Mouse (Mus musculus) brain, embryonic 18.5 days (tissue): ENCODE measurements around the gene Ten1.

Source experiments
- DNase-seq: peaks from one replicate; pipeline ENCODE4 v3.0.0-alpha.2; 2012; ENCODE audit warnings: low read depth, low spot score

The Ten1 gene

GRCm38 (mm10) chr11:116198639-116199531, at the start of gene Ten1, which contains the start of gene Acox1:
Gene Ten1 (plus strand): TSS chr11:116198855.
Gene Acox1 (minus strand): TSS chr11:116199045.
- peak; percentile 95 for DNase-seq

GRCm38 (mm10) chr11:116149341-116149740, 49.3 kb upstream of the Ten1 start:
- DNase-seq: no peak

GRCm38 (mm10) chr11:116150960-116151359, 47.7 kb upstream of the Ten1 start:
- DNase-seq: no peak

GRCm38 (mm10) chr11:116161312-116161711, 37.3 kb upstream of the Ten1 start:
- DNase-seq: no peak

GRCm38 (mm10) chr11:116162146-116162545, 36.5 kb upstream of the Ten1 start:
- DNase-seq: no peak

- DNase-seq: no peak
Observed at GRCm38 (mm10) chr11:116163002-116163401, 35.7 kb upstream of the Ten1 start.

GRCm38 (mm10) chr11:116167232-116167631, 31.4 kb upstream of the Ten1 start:
- DNase-seq: no peak

- peak; percentile 94 for DNase-seq
Observed at GRCm38 (mm10) chr11:116167884-116168439, 30.7 kb upstream of the Ten1 start, which contains the start of gene Fbf1. Gene Fbf1 (minus strand): TSS chr11:116168166.

GRCm38 (mm10) chr11:116169214-116169613, 29.4 kb upstream of the Ten1 start:
- no peak for DNase-seq

- DNase-seq: no peak
Observed at GRCm38 (mm10) chr11:116170003-116170800, 28.5 kb upstream of the Ten1 start.

GRCm38 (mm10) chr11:116171959-116172358, 26.7 kb upstream of the Ten1 start:
- DNase-seq: no peak

GRCm38 (mm10) chr11:116174775-116175448, 23.7 kb upstream of the Ten1 start:
- no peak for DNase-seq

- no peak for DNase-seq
Observed at GRCm38 (mm10) chr11:116176010-116176409, 22.6 kb upstream of the Ten1 start.

- DNase-seq: no peak
Observed at GRCm38 (mm10) chr11:116178411-116179121, 20.1 kb upstream of the Ten1 start.

GRCm38 (mm10) chr11:116185836-116186235, 12.8 kb upstream of the Ten1 start:
- DNase-seq: no peak

- DNase-seq: no peak
Observed at GRCm38 (mm10) chr11:116186360-116186759, 12.3 kb upstream of the Ten1 start.

- no peak for DNase-seq
Observed at GRCm38 (mm10) chr11:116187226-116187930, 11.3 kb upstream of the Ten1 start.

- no peak for DNase-seq
Observed at GRCm38 (mm10) chr11:116194619-116195018, 4.0 kb upstream of the Ten1 start.

GRCm38 (mm10) chr11:116195252-116195651, 3.4 kb upstream of the Ten1 start:
- no peak for DNase-seq

- no peak for DNase-seq
Observed at GRCm38 (mm10) chr11:116196336-116196735, 2.3 kb upstream of the Ten1 start.
